Mouse (Mus musculus): ENCODE data around the gene Dock10.

- TF ChIP-seq GATA1 (IDR thresholded peaks at IDR 0.05; ENCODE audit: borderline replicate concordance, low read length) (no peak), FLI1 (IDR thresholded peaks at IDR 0.05; ENCODE audit: low read length) (no peak)
Measured at GRCm38 (mm10) chr1:80541522-80541921, 216.8 kb downstream of the Dock10 start.
